Mouse (Mus musculus) fat pad, adult 2 months (tissue): ENCODE data around the gene Obp2b.

ENCODE experiments used
- DNase-seq: peaks from one replicate; pipeline ENCODE4 v3.0.0-alpha.2; 2011; ENCODE audit warnings: low read depth, low spot score; ENCODE audit errors: extremely low read depth

The Obp2b gene

DNA sequence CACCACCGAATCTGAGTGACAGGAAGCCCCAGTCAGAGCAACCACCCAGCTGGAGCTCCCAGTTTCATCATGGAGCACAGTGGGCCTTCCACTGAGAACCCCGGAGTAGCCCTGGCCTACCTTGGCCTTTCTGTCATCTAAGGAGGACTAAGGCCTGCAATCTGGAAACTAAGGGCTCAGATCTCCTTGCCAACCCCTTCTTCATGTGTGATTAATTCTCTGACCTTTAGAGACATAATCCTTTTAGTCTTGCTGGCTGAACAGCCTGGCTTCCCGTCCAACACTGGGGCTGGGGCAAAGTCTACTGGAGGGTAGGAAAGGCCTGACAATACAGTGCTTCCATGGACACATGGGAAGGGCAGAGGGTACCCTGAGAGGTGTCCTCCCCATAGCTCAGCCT is 39.2 kb downstream of the Obp2b start:
- no peak for DNase-seq

- DNase-seq, result no peak
Observed at GRCm38 (mm10) chr2:25776717-25777116, 39.9 kb downstream of the Obp2b start, which contains the start of gene Lcn11. Gene Lcn11, plus strand, starts transcription at chr2:25777017.

DNA sequence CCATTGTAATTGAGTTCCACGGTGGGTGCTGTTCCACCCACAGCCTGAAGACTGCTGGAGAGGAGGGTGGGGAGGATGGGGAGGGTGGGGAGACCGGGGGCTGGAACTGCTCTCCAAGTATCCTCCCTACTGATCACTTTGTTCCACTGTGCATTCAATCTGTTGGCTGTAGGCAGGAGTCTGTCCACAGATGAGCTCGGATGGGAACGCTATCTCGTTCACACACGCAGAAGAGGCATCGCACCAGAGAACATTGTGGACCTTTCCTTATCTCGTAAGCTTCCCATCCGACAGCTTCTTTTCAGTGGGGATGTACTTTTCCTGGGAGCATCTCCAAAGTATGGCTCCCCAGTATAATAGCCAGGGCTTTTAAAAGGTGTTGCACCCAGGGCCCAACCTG is 42.3 kb downstream of the Obp2b start:
- no peak for DNase-seq

GRCm38 (mm10) chr2:25780921-25781320 is 44.1 kb downstream of the Obp2b start:
- no peak for DNase-seq

DNA sequence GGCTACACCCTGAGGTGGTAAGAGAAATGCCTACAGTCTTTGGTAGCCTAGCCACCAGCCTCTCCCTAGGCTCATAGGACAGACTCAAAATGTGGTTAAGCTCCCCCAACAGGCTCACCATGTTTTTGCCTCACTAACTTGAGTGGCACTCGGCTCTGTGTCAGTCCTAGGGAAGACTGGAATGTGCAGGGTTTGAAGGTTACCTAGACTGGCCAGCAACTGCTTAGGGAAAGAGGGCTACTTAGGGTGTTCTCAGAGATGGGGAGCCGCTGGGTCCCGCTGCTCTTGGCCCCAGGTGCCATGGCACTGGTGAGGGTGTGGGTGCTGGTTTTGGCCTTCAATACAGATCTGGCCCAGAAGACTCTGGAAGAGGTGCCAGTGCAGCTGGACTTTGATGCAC is 45.1 kb downstream of the Obp2b start, which contains the start of gene Gm13539:
Gm13539 (plus strand) TSS at position 301 of the 400 bp plus-strand sequence.
- DNase-seq, result no peak

DNA sequence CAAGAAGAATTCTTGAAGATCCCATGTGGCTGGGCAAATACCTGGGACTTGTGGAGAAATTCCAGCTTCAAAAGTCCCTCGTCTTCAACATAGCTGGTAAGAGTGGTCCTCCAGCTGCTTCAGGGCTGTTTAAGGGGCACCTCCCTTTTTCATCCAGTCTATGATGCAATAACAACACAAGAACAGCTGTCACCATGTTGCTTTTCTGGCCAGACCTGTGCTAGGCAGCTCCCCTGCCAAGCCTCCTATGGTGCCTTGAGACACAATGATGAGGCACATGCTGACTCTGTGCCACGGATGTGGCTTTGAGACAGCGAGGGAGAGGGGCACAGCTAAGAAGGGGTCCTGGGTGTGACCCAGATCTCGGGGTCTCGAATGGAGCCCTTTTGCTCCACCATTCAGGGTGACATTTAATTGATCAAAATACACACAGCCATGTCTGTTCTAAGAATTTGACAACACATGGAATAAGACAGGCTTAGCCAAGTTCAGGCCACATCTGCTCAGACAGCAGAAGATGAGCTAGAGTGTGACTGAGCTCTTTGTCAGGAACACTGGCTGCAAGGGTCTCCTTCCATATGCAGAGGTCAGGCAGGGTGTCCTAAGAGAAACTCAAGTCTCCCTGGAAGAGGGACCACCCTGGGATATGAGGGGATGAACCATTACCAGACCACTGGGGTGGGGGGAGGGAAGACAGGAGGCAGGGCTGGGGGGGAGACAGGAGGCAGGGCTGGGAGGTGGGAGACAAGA is 48.9 kb downstream of the Obp2b start:
- no peak for DNase-seq

- DNase-seq, result no peak
Observed at GRCm38 (mm10) chr2:25789092-25789491, 52.3 kb downstream of the Obp2b start.
